Mouse (Mus musculus) adrenal gland, postnatal 10 days (tissue): ENCODE data around the gene Zfyve21. TPM values are rescaled to one million over a fixed set of nuclear protein-coding genes. Genes with fewer than 3 reads are reported as not detected.
A peak's percentile ranks its signal among the peaks of the same experiment; 100 is the strongest.

Experiments
- DNase-seq: peaks from one replicate; pipeline ENCODE4 v3.0.0; 2021; ENCODE audit warnings: mixed read lengths
- total RNA-seq, 2 experiments: library from RNA; stranded (reverse); gene quantifications; 2 replicates each; pipeline ENCODE4 v1.2.3; 2021

Gene Zfyve21
- total RNA-seq, 2 experiments from 2014 or later, result 80.6 to 96.3 TPM

DNA sequence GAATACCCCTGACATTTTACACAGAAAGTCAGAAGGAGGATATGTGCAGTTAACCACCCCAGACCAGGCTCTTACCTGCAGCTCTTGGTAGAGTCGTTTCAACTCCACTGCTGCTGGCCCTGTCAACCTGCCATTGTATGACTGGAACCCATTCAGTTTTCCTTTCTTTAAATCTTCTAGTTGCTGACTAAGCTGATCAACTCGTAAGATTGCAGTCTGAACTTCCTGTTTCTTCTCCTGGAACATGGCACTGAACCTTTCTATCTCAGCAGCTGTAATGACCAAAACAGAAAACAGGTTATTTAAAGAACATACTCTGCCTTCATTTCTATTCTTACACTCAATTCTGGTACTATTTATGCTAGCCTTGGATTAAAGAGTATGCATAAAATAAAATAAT lies 29.5 kb downstream of the Zfyve21 start:
- DNase-seq, result no peak

DNA sequence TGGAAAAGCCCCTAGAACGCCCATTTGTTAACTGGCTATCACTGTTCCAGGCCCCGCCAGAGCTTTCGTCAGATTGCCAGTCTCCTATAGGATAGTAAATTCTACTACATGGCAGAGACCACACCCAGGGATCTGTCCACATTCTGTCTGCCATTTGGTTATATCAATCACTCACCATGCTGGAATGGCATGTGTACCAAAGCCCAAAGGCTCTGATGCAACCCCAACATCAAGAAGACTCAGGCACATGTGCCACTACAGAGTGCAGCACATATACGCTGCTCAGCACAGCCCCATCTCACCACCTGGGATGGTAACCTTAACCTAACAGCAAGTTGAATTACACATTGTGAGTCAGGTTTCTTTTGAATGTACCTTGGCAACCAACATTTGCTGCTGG lies 32.0 kb downstream of the Zfyve21 start:
- no peak for DNase-seq

- DNase-seq, result no peak
Measured at GRCm38 (mm10) chr12:111846815-111847214, 32.8 kb downstream of the Zfyve21 start.

- peak; percentile 33 for DNase-seq
Measured at GRCm38 (mm10) chr12:111848300-111848798, 34.4 kb downstream of the Zfyve21 start.

GRCm38 (mm10) chr12:111851235-111851634 lies 37.3 kb downstream of the Zfyve21 start:
- DNase-seq, result no peak

GRCm38 (mm10) chr12:111851745-111852144 lies 37.8 kb downstream of the Zfyve21 start:
- DNase-seq, result no peak

DNA sequence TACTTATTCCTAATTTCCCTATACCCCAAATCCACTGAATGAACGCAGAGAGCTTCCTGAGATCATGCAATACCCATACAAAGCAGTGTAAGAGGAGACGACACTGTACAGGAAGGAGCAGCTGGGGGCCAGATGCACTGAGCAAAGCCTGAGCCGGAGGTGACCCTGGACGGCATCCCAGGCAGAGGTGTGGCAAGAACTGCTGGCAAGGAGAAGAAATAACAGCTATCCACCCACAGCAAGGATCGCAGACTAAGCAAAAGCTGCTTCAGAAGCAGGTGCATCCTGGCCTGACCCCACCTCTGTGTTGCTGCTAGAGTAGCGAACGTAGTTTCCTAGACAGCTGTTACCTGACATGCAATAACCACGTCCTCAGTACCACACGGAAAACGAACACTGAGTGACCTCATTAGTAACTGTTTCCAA lies 39.1 kb downstream of the Zfyve21 start:
- peak; percentile 77 for DNase-seq

DNA sequence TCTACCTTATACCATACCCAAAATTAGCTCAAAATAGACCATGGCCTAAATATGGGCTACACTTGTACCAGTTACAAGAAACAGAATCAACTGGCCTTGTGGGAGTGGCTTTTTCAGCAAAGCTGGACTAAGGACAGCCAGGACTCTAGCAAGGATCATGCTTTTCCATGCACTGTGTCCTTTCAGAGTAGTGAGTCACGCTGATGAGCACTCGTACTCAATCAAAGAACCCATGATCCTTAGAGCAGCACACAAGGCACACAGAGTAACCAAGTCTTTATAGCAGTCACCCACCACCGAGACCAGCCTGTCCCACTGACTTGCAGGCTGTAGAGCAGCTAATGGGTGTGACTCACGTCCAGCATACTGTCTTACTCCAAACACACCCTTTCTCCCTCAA lies 39.6 kb downstream of the Zfyve21 start:
- peak; percentile 35 for DNase-seq

GRCm38 (mm10) chr12:111855448-111855847 lies 41.5 kb downstream of the Zfyve21 start:
- DNase-seq, result no peak

- DNase-seq, result peak; percentile 32
Measured at GRCm38 (mm10) chr12:111864206-111864824, 50.3 kb downstream of the Zfyve21 start.

DNA sequence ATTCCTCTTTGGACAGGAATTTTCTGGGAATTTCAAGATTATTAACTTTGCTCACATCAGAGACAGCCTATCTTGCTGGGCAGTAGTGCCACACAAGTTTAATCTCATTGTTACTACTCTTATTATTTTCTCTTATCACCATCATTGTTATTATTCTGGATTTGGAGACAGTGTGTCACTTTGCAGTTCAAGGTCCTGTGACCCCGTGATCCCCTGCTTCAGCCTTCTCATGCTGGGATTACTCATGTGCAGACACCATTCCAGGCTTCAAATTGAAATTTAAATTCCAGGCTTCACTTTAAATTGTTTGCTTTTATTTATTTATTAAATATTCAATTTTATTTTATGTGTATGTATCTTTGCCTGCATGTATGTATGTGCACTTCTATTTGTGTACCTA lies 55.8 kb downstream of the Zfyve21 start:
- DNase-seq, result no peak

DNA sequence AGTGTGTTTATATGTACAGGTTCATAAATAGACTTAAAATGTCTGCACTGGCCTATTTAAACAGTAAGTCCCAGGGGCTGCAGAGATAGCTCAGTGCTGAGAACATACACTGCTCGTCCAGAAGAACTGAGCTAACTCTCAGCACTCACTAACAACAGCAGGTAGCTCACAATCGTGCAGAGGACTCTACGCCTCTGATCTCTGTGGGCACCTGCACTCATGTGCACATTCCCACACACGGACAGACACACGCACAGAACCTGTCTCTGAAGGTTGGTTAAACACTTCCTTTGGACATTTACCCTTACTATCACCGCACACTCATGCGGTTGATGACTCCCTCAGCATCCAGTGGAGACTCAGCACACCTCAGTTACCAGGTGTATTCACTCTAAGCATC lies 56.8 kb downstream of the Zfyve21 start:
- no peak for DNase-seq

GRCm38 (mm10) chr12:111872079-111872478 lies 58.1 kb downstream of the Zfyve21 start:
- no peak for DNase-seq

GRCm38 (mm10) chr12:111874601-111875140 lies 60.7 kb downstream of the Zfyve21 start:
- DNase-seq, result no peak

GRCm38 (mm10) chr12:111875499-111875898 lies 61.5 kb downstream of the Zfyve21 start:
- no peak for DNase-seq

- peak; percentile 91 for DNase-seq
Measured at GRCm38 (mm10) chr12:111878213-111878612, 64.2 kb downstream of the Zfyve21 start.

Other genes starting within 250 kb of the Zfyve21 start
- gene Mark3, start 239.6 kb upstream of the Zfyve21 start, total RNA-seq, result 10 to 100 TPM; 84.9 to 94.1 TPM
- gene Ckb, start 141.8 kb upstream of the Zfyve21 start, total RNA-seq, result 10 to 100 TPM; 46.2 to 53.1 TPM
- gene Trmt61a, start 136.1 kb upstream of the Zfyve21 start, total RNA-seq, result 10 to 100 TPM in 1 of 2 experiments, 1 to 10 TPM in 1; 9.5 to 11.3 TPM
- 10 to 100 TPM; 32.1 to 35.4 TPM for gene Bag5, start 100.9 kb upstream of the Zfyve21 start, total RNA-seq
- gene Apopt1, start 100.9 kb upstream of the Zfyve21 start, total RNA-seq, result 10 to 100 TPM; 69.0 to 72.8 TPM
- gene Klc1, start 55.3 kb upstream of the Zfyve21 start, total RNA-seq, result 100 to 1,000 TPM in 1 of 2 experiments, 10 to 100 TPM in 1; 94.0 to 133 TPM
- 10 to 100 TPM; 21.4 to 25.7 TPM for gene Xrcc3, start 297 bp upstream of the Zfyve21 start, total RNA-seq
- gene Ppp1r13b, start 93.9 kb downstream of the Zfyve21 start, total RNA-seq, result 10 to 100 TPM; 20.4 to 21.8 TPM
- 100 to 1,000 TPM; 673 to 781 TPM for gene Atp5mpl, start 152.8 kb downstream of the Zfyve21 start, total RNA-seq
- under 1 TPM; 0.39 to 0.66 TPM for gene Tdrd9, start 157.4 kb downstream of the Zfyve21 start, total RNA-seq
- not detected for gene Rd3l, start 167.1 kb downstream of the Zfyve21 start, total RNA-seq